22 mouse cellular contexts compared by ENCODE assay signal in the genomic region with DNA sequence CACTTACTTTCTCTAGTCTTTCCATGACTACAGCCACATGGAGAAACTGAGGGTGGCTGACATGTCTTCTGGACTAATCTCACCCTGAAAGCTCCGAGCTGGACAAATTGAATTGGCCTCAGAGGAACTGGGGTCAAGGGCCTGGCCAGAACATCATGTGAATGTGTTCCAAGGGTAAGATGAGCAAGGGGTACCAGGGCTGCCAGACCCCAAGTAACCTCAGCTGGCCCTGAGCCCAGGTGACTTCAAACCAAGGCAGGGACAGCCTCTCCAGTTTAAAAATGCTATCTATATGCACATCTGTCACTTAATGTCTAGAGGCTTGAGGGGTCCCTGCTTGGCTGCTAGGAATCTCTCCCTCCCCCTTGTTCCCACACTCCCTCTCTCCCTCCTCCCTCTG. TPM values are rescaled to one million over a fixed set of nuclear protein-coding genes. Genes with fewer than 3 reads are reported as not detected.
DNase-seq lines count a peak whose midpoint lies in the region; ATAC-seq lines count a peak whose summit lies in the region.
"Had no signal": no experiment of that assay in that cellular context is flagged by ENCODE, and none has a peak within 500 bp of the region (broad histone marks: within the 10 kb centered on the region; RNA-seq: fewer than 3 reads in every experiment).

No protein-coding gene starts in this region.

- no peak for ATAC-seq in heart, embryonic 13.5 days (ENCODE audit: extremely low read depth, insufficient number of reproducible peaks, low FRiP score, low TSS enrichment)
- no peak for ATAC-seq in forebrain, embryonic 12.5 days (ENCODE audit: low FRiP score)
- ATAC-seq: intestine, embryonic 15.5 days had no signal

- no peak overlapping the region for H3K27ac ChIP-seq in heart, embryonic 13.5 days (replicated peaks)
- no peak overlapping the region for H3K27ac ChIP-seq in heart, embryonic 10.5 days
- H3K27ac ChIP-seq in forebrain, embryonic 12.5 days, result no peak overlapping the region
- H3K27ac ChIP-seq: embryonic facial prominence, embryonic 15.5 days; forebrain, embryonic 10.5 days; heart, embryonic 15.5 days; hindbrain, embryonic 12.5 days; intestine, embryonic 15.5 days; kidney, postnatal 0 days; limb, embryonic 12.5 days; liver, embryonic 15.5 days; neural tube, embryonic 15.5 days had no signal

- H3K4me2 ChIP-seq in heart, embryonic 13.5 days, result no peak overlapping the region
- H3K4me2 ChIP-seq in forebrain, embryonic 12.5 days, result no peak overlapping the region
- H3K4me2 ChIP-seq: embryonic facial prominence, embryonic 15.5 days; heart, embryonic 15.5 days; hindbrain, embryonic 12.5 days; intestine, embryonic 15.5 days; limb, embryonic 12.5 days; liver, embryonic 15.5 days; neural tube, embryonic 15.5 days had no signal

- DNase-seq in cerebellum, adult 9-10 months, result peak; percentile 47
- no peak for DNase-seq in cerebellum, postnatal 36 days
- DNase-seq in heart, embryonic 10.5 days (ENCODE audit: low spot score), result no peak
- peak; percentile 69 for DNase-seq in adrenal gland, postnatal 14 days
- peak; percentile 69 for DNase-seq in testis, postnatal 10 days (ENCODE audit: low spot score)
- DNase-seq: gastrocnemius, postnatal 36 days; right cerebral cortex, postnatal 4 days; thymus, adult 18-20 months had no signal

- H3K4me3 ChIP-seq in heart, embryonic 13.5 days, result no peak overlapping the region
- no peak overlapping the region for H3K4me3 ChIP-seq in heart, embryonic 10.5 days
- no peak overlapping the region for H3K4me3 ChIP-seq in forebrain, embryonic 12.5 days (replicated peaks)
- H3K4me3 ChIP-seq: embryonic facial prominence, embryonic 15.5 days; forebrain, embryonic 10.5 days; heart, embryonic 15.5 days; hindbrain, embryonic 12.5 days; intestine, embryonic 15.5 days; limb, embryonic 12.5 days; liver, embryonic 15.5 days; myocyte; neural tube, embryonic 15.5 days had no signal

- peaks cover 29% of the 10 kb centered on the region for H3K4me1 ChIP-seq in heart, embryonic 13.5 days
- peaks cover 20% of the 10 kb centered on the region for H3K4me1 ChIP-seq in heart, embryonic 10.5 days
- H3K4me1 ChIP-seq in forebrain, embryonic 12.5 days, result no peaks in the 10 kb centered on the region; the same call in 1 of the 2 replicates

- H3K36me3 ChIP-seq in heart, embryonic 13.5 days, result no peaks in the 10 kb centered on the region
- no peaks in the 10 kb centered on the region for H3K36me3 ChIP-seq in heart, embryonic 10.5 days
- H3K36me3 ChIP-seq in forebrain, embryonic 12.5 days (replicated peaks), result no peaks in the 10 kb centered on the region
- H3K36me3 ChIP-seq: embryonic facial prominence, embryonic 15.5 days; forebrain, embryonic 10.5 days; heart, embryonic 15.5 days; hindbrain, embryonic 12.5 days; intestine, embryonic 15.5 days; limb, embryonic 12.5 days; liver, embryonic 15.5 days; neural tube, embryonic 15.5 days had no signal

- WGBS in heart, embryonic 13.5 days, result 50% methylated on average over 1 of the region's 1 CpGs
- WGBS in heart, embryonic 10.5 days, result 50% methylated on average over 1 of the region's 1 CpGs
- WGBS in forebrain, embryonic 12.5 days, result 72% methylated on average over 1 of the region's 1 CpGs

- peak overlapping the region; percentile 24; the same call in 1 of the 2 replicates for H3K9ac ChIP-seq in heart, embryonic 13.5 days
- H3K9ac ChIP-seq in forebrain, embryonic 12.5 days, result no peak overlapping the region
- H3K9ac ChIP-seq: embryonic facial prominence, embryonic 15.5 days; heart, embryonic 15.5 days; hindbrain, embryonic 12.5 days; intestine, embryonic 15.5 days; limb, embryonic 12.5 days; liver, embryonic 15.5 days; neural tube, embryonic 15.5 days had no signal

- no peaks in the 10 kb centered on the region for H3K9me3 ChIP-seq in heart, embryonic 13.5 days
- H3K9me3 ChIP-seq in heart, embryonic 10.5 days, result no peaks in the 10 kb centered on the region
- H3K9me3 ChIP-seq in forebrain, embryonic 12.5 days, result no peaks in the 10 kb centered on the region
- H3K9me3 ChIP-seq: embryonic facial prominence, embryonic 15.5 days; forebrain, embryonic 10.5 days; heart, embryonic 15.5 days; hindbrain, embryonic 12.5 days; intestine, embryonic 15.5 days; limb, embryonic 12.5 days; liver, embryonic 15.5 days; neural tube, embryonic 15.5 days had no signal

- no peaks in the 10 kb centered on the region for H3K27me3 ChIP-seq in heart, embryonic 13.5 days (replicated peaks)
- H3K27me3 ChIP-seq in heart, embryonic 10.5 days (ENCODE audit: insufficient read depth, poor library complexity, severe bottlenecking), result no peaks in the 10 kb centered on the region
- H3K27me3 ChIP-seq in forebrain, embryonic 12.5 days, result peaks cover 4% of the 10 kb centered on the region; the same call in 1 of the 2 replicates
- H3K27me3 ChIP-seq: embryonic facial prominence, embryonic 15.5 days; heart, embryonic 15.5 days; hindbrain, embryonic 12.5 days; intestine, embryonic 15.5 days; limb, embryonic 12.5 days; liver, embryonic 15.5 days; neural tube, embryonic 15.5 days had no signal

RNA-seq across cellular contexts. Expression of a gene that starts 2.9 kb away (rescaled TPM):
- polyA plus RNA-seq in heart, embryonic 13.5 days (2015; fragmentation: Nextera tagmentation; extraction: Ambion mirVana), result 0.42 and 1.0 TPM in 2 replicates
- 0.43 and 0.51 TPM in 2 replicates for polyA plus RNA-seq in heart, embryonic 10.5 days (2016; fragmentation: Nextera tagmentation; extraction: Ambion mirVana)
- total RNA-seq in adrenal gland, postnatal 14 days (2021), result 655 and 670 TPM in 2 replicates
- polyA plus RNA-seq in forebrain, embryonic 12.5 days (2016; fragmentation: Nextera tagmentation; extraction: Ambion mirVana), result 0.34 and 0.50 TPM in 2 replicates
- total RNA-seq: megakaryocyte, adult 5-6 weeks had no signal
- polyA plus RNA-seq: C2C12 had no signal

RNA-seq across cellular contexts. Expression of a gene that starts 20.6 kb away (rescaled TPM):
- polyA plus RNA-seq in heart, embryonic 13.5 days (2015; fragmentation: Nextera tagmentation; extraction: Ambion mirVana), result 469 and 539 TPM in 2 replicates
- polyA plus RNA-seq in heart, embryonic 10.5 days (2016; fragmentation: Nextera tagmentation; extraction: Ambion mirVana), result 380 and 484 TPM in 2 replicates
- 443 and 493 TPM in 2 replicates for total RNA-seq in adrenal gland, postnatal 14 days (2021)
- polyA plus RNA-seq in forebrain, embryonic 12.5 days (2016; fragmentation: Nextera tagmentation; extraction: Ambion mirVana), result 392 and 393 TPM in 2 replicates

RNA-seq across cellular contexts. Expression of a gene that starts 30.7 kb away (rescaled TPM):
- 1.4 TPM in 2 replicates for polyA plus RNA-seq in heart, embryonic 13.5 days (2015; fragmentation: Nextera tagmentation; extraction: Ambion mirVana)
- 0.47 and 0.87 TPM in 2 replicates for polyA plus RNA-seq in heart, embryonic 10.5 days (2016; fragmentation: Nextera tagmentation; extraction: Ambion mirVana)
- 1.7 and 2.8 TPM in 2 replicates for total RNA-seq in adrenal gland, postnatal 14 days (2021)
- polyA plus RNA-seq in forebrain, embryonic 12.5 days (2016; fragmentation: Nextera tagmentation; extraction: Ambion mirVana), result 1.3 and 2.0 TPM in 2 replicates
- total RNA-seq: gastrocnemius, postnatal 36 days had no signal
- polyA plus RNA-seq: C2C12 had no signal

RNA-seq across cellular contexts. Expression of a gene that starts 49.0 kb away (rescaled TPM):
- 29.1 and 33.7 TPM in 2 replicates for polyA plus RNA-seq in heart, embryonic 13.5 days (2015; fragmentation: Nextera tagmentation; extraction: Ambion mirVana)
- polyA plus RNA-seq in heart, embryonic 10.5 days (2016; fragmentation: Nextera tagmentation; extraction: Ambion mirVana), result 47.3 and 53.4 TPM in 2 replicates
- total RNA-seq in adrenal gland, postnatal 14 days (2021), result 16.3 and 18.0 TPM in 2 replicates
- 35.4 and 36.4 TPM in 2 replicates for polyA plus RNA-seq in forebrain, embryonic 12.5 days (2016; fragmentation: Nextera tagmentation; extraction: Ambion mirVana)

Comparison
In these comparisons a context has a peak if more than half of its experiments do, and no peak if none do; other contexts are left out.
1. DNase-seq: peak in cerebellum, adult 9-10 months (single experiment), adrenal gland, postnatal 14 days (single experiment) and testis, postnatal 10 days (single experiment); none in cerebellum, postnatal 36 days (0 of 2) and heart, embryonic 10.5 days (single experiment).